Mouse (Mus musculus): ENCODE data around the gene Csf3r.
A peak's percentile ranks its signal among the peaks of the same experiment; 100 is the strongest.

Csf3r gene

DNA sequence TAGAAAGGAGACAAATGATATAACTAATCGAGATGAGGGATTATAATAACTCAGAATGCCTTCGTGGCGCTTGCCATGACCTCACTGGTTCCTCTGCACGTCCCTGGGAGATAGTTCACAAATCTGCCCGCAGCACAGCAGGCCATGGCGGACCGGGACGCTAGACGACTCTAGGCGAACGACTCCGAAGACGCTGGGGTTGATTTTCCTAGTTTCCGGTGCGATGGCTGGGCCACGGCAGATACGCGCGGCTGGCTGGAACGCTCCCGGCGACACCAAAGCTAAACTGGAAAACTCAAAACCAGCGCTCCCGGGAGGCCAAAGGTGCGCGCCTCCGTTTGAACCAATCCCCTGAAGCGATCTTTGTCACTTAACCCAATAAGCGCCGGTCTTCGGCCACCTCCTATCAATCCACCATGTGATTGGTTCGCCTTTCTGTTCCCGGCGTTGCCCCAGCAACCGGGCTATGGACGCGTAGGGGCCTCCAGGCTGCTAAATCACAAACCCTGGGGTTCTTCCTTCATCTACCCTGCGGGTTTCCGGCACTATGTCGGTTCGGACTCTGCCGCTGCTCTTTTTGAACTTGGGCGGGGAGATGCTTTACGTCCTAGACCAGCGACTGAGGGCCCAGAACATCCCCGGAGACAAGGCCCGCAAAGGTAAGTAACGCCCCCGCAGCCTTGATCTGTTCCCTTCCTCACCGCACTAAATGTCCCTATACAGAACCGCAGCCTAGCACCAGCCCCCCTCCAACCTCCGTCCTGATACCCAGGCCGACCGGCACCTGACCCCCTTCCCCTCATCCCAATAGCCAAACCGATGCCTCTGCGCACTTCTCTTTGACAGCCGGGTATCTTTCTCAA is 34.0 kb downstream of the Csf3r start, which contains the start of gene Oscp1:
Oscp1 (plus strand) TSS at position 432 of the 863 bp plus-strand sequence.
- DNase-seq: peak; percentile 79 to 88

GRCm38 (mm10) chr4:126058997-126059362 is 34.6 kb downstream of the Csf3r start:
- no peak for DNase-seq

DNA sequence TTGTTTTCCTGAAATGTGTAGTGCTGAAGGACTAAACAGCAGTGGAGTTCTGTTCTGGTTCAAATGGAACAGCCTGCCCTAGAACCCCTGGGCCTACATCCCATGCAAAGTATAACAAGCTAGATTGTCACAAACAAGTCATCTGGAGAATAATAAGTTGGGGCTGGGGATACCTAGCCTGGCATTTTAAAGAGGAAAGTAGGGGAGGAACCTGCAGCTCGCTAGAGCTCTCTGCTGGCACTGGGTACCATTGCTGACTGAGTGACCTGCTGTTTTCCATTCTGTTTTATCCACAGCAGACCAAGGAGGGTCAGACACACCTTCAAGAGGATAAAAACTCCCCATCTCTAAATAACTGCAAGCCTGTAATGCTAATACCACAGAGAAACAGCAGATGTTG is 38.5 kb downstream of the Csf3r start:
- DNase-seq: no peak

- no peak for DNase-seq
Measured at GRCm38 (mm10) chr4:126065241-126065640, 40.9 kb downstream of the Csf3r start.

DNA sequence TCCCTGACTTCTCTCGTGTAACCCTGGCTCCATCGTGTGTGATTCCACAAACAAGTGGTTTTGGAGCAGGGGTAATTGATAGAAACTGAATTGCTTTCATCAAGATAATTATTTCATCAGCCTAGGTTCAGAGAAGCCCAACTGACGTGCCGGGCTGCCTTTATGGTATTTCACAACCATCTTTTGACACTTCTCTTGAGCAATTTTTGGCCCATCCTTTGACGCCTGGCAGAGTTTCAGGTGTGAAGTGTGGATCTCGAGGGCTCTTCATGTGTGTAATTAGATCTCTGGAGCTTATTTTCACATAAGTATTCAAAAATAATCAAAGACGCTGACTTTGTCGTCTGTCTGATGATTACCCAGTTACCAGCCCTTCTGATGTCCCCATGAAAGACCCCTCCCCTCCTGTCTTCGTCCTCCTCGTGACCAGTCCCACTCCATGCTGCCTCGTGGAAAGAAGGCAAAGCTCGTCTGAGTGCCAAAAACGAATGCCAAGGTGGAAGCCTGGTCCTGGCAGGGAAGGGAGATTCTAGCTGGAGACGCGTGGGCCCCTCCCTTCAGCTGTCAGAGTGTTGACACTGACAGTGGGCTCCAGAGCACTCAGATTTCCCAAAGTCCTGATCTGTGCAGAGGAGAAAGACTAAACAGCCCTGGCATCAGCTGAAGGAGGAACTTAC is 43.2 kb downstream of the Csf3r start:
- DNase-seq: no peak

- DNase-seq: no peak
Measured at GRCm38 (mm10) chr4:126068842-126069241, 44.5 kb downstream of the Csf3r start.

GRCm38 (mm10) chr4:126077833-126078232 is 53.5 kb downstream of the Csf3r start:
- no peak for DNase-seq

DNA sequence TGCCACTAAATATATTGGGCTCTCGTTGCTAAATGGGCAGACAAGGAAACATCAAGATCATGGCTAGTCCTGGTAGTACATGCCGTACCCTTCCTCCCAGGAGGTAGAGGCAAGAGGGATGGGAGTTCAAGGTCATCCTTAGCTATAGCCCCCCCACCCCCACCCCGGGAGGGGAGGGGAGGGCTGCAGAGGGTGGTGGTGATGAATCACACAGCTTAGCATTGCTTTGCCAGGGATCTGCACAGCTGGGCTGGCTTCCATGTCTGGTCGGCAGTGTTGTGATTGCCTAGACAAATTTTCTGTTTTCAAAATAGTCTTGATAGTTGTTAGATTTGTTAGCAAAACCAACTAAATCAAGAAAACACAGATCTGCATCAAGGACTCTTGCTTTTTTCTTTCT is 54.9 kb downstream of the Csf3r start:
- DNase-seq: no peak

- no peak for DNase-seq
Measured at GRCm38 (mm10) chr4:126081601-126082000, 57.3 kb downstream of the Csf3r start.

GRCm38 (mm10) chr4:126083021-126083420 is 58.7 kb downstream of the Csf3r start:
- no peak for DNase-seq

DNA sequence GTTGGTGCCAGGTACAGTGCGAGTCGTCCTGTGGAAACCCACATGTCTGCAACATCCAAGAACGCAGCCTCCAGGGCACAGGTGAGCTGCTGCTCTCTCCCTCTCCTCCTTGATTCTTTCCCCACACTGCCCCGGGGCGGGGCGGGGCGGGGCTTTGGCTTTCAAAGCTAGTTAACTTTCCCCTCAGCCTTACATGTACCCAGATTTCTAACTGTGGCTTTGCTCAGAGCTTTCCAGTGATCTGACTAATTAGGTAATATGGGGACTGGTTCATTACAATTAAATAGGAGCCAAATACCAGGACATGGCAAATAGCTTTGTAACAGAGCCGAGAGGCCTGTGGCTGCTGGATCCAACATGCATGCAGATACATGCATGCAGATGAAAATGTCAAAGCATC is 60.0 kb downstream of the Csf3r start:
- no peak for DNase-seq

GRCm38 (mm10) chr4:126085996-126086576 is 61.7 kb downstream of the Csf3r start:
- DNase-seq: peak; percentile 55 to 68

GRCm38 (mm10) chr4:126090101-126090847 is 65.9 kb downstream of the Csf3r start:
- peak; percentile 33 to 66 for DNase-seq

DNA sequence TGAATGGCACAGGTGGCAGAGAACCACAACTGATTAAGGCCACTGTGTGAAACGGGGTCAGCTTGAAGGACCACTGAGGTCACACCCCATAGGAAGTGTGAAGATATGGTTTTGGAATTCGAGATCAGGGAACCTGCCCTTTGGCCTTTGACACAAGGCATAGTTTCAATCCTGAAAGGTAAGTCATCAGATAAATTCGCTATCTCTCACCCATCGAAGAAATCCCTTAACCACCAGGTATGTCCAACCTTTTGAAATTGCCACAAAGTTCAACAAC is 66.4 kb downstream of the Csf3r start:
- no peak for DNase-seq

- DNase-seq: no peak
Measured at GRCm38 (mm10) chr4:126091873-126092272, 67.5 kb downstream of the Csf3r start.

Measured in thymus, adult 18-20 months (tissue).